Mouse (Mus musculus): Measurements from ENCODE around the gene Angptl8.

GRCm38 (mm10) chr9:21791861-21792260, 43.4 kb upstream of the Angptl8 start:
- TF ChIP-seq CTCF (IDR thresholded peaks at IDR 0.05; ENCODE audit: control insufficient read depth, insufficient read depth, insufficient read length) = no peak
- no peak for TF ChIP-seq USF1 (IDR thresholded peaks at IDR 0.05; ENCODE audit: low read depth)

Measured in C2C12 (cell line).